Mouse (Mus musculus) kidney, adult 9 months (tissue): ENCODE data around the gene Tfpi.

Experiments used
- DNase-seq: peaks from one replicate; pipeline ENCODE4 v3.0.0; 2022

Gene Tfpi

GRCm38 (mm10) chr2:84476577-84476976, at the start of gene Tfpi:
Gene Tfpi, minus strand, starts transcription at chr2:84476775.
- peak; percentile 9 for DNase-seq

- DNase-seq: no peak
These were observed 49.6 kb upstream of the Tfpi start for GRCm38 (mm10) chr2:84526221-84526620.

DNA sequence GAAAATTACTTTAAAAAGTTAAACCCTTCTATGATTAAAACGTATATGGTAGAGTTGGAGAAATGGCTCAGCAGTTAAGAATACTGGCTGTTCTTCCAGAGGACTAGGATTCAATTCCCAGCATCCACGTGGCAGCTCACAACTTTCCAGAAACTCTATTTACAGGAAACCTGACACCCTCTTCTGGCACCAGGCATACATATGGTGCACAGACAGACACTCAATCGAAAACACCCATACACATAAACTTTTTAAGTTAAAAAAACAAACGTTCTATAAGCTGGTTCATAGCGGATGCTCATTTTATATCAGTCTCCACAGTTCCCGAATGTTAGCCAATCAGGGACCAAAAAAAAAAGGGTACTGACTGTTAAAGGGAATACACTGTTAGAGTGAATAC, 49.2 kb upstream of the Tfpi start:
- DNase-seq: no peak

DNA sequence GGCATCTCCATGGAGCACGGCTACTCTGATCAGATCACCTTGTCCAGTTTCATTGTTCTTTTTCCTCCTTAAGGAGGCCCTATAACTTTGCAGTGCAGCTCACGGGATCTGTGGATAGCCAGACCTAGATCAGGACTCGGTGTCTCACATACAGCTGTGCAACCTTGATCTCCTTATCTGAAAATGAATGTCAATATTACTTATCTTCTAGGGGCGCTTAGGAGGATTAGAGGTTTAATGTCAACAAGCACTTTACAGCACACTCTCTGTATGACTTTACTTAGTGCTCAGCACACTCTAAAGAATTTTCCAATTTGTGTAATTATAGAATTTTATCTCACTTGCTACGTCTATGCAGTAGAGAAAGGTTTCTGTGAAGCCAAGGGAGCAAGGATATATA, 48.5 kb upstream of the Tfpi start:
- DNase-seq: no peak

- DNase-seq: no peak
These were observed 47.4 kb upstream of the Tfpi start for GRCm38 (mm10) chr2:84523994-84524393.

GRCm38 (mm10) chr2:84523103-84523865, 46.7 kb upstream of the Tfpi start:
- no peak for DNase-seq

DNA sequence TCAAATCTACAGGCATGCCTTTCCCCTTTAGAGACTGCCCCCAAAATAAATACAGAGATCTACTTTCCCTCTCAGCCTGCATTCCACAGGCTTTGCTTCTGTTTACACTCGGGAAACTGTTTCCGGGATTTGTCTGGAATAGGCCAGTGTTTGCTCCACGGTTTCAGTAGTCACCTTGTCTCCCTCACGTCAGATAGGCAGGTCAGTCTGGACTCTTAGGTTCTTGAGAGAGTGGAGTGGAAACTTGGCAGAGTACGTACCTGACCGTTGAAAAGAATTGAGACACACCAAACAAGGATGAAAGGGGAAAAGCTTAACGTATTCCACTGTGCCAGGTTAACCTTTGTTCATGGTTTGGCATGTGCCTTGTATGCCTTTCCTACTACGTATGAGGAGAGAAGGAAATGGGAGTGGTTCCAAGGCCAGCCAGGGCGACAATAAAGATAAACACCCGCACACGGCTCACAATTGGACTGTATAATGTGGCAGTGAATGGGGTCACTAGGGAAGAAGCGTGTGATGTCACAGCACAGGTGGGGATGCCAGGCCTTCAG, 43.0 kb upstream of the Tfpi start:
- DNase-seq: peak; percentile 19

DNA sequence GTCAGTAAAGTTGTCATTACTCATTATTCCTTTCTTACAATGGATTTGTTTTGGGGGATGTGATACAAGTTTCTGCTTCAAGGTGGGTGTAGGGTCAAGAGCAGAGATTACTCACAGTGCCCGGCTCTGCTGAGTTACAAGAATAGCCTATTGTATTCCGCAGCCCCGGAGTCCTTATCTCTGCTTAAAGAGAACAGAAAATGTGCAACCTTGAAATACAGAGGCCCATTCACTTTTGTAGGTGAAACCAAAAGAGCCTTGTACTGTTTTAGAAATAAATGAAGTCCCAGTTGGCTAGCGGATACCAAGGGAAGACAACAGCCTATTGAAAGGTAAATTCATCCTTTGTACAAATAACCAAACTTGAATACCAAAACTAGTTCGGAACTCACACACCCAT, 42.2 kb upstream of the Tfpi start:
- DNase-seq: no peak

DNA sequence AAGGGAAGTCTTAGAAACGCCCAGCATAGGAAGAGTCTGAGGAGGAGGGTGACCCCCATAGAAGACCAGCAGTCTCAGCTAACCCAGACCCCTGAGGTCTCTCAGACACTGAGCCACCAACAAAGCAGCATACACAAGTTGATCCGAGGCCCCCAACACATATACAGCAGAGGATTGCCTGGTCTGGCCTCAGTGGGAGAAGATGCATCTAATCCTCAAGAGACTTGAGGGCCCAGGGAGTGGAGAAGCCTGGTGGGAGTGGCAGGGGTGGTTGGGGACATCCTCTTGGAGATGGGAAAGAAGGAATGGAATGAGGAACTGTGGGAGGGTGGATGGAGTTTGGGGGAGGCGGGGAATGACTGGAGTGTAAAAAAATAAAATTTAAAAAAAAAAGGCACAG, 36.7 kb upstream of the Tfpi start:
- DNase-seq: no peak

DNA sequence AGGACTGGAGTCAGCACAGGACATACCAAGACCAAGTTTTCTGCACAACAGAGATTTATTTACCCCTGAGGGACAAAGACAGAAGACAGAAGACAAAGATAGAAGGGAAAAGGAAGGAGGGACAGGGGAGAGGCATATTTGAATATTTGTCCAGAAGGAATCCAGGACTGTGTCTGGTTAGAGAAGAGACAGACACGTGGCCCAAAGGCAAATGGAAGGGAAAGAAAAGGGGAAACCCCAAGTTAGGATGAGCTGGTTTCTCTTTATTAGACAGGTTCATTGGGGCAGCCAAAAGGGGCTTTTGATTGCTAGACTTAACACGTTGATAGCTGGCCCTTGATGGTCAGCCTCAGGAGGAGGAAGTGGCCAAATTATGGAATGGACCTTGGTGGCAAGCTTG, 34.9 kb upstream of the Tfpi start:
- no peak for DNase-seq

- no peak for DNase-seq
These were observed 34.5 kb upstream of the Tfpi start for GRCm38 (mm10) chr2:84511036-84511435.

GRCm38 (mm10) chr2:84504954-84505394, 28.4 kb upstream of the Tfpi start:
- DNase-seq: peak; percentile 37

DNA sequence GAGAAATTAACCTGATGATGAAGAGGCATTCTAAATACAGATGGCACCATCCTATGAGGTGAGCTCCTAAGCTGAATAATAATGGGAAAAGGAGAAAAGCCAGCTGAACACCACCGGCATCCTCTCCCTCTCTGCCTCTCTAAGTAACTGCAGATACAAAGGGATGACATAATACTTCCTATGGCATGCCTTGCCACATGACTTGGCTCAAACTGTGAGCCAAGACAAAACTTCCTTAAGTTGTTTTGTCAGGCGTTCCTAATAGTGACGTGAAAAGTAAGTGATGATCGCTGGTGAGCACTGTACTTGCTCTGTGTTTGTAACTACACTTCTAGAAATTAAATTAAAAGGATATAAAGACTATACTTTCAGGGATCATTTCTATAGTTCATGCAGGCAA, 27.7 kb upstream of the Tfpi start:
- DNase-seq: peak; percentile 6

DNA sequence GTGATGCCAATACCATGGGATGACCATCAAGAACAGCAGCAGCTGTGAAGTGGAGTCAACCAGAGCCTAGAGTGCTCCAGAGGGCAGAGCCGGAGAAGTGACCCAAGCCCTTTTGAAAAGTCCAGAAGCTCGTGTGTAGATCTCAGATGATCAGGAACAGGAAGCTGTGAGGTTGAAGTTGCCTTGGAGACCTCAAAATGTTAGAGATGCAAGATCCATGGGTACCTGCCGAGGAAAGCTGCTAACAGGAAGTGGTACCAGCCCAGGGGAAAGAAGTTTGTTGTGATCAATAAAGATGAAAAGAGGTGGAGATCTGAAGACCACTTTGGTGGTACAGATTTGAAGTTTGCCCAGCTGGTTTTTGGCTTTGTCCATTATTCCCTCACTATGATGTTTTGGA, 22.3 kb upstream of the Tfpi start:
- DNase-seq: no peak

DNA sequence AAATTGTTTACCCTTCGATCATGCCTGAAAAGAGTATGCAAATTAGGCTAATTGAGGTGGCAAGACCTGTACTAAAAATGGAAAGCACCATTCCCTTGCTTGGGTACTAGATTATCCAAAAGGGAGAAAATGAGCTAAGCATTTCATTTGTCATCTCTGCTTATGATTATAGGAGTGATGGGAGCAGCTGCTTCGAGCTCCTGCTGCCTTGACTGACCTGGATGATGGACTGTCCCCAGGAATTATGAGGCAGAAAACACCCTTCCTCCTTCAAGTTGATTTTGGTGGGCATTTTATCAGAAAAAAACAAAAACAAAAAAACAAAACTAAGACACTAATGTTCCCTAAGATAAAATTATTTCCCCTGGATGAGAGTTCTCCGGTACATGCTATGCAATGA, 18.5 kb upstream of the Tfpi start:
- no peak for DNase-seq

DNA sequence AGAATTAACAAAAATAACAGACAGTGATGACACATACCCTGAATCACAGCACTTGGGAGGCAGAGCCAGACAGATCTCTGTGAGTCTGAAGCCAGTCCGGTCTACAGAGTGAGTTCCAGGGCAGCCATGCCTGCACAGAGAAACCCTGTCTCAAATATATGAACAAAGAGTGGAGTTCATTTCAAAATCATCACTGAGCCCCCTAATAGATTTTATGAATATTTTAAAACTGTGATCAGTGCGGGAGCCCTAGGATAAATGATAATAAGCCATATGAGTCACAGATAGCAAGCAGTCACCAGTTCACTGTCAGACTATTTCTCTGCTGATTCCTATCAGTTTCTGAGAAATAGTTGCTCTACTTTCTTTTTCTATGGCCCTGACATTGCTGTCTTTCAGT, 17.1 kb upstream of the Tfpi start:
- DNase-seq: no peak

DNA sequence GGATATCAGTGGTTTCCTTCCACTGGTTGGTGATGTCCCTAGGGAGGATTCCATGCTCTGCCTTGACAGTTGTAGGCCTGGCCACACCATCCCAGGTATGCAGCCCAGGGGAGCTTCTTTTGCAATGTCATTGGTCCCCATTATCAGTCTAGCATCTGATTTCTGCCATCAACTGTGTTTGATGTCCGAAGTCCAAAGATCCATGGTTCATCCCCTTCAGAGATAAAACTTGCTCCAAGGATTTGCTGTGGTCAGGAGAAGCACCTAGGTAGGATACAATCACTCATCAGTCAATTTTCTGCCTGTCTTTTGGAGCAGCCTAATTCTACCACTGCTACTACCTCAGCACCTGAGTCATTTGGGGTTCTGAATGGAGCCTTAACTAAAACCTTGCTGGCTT, 15.1 kb upstream of the Tfpi start:
- no peak for DNase-seq

DNA sequence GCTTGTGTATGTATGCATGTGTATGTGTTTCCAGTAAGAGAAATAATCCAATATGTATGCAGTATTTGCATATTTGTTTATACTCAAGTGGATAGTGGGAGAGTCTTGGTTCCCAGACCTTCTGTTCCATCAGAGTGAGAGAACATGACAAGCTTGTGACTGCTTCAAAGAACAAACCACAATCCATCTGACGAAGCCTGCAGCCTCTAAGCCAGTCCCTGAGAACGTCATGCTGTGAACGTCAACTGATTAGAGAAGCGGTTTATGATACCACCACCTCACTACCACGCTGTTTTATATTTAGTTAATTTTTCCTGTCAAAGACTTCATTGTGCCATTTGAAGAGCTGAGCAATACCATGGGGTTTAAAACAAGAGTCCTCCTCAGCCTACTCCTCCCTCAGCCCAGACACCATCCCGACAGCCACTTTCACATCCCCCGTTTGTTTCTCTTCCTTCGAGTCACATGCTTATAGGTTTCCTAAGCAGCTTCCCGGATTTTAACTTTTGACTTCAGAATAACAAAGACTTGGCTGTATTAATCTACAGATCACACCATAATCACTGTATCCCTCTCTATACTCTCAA, 11.2 kb upstream of the Tfpi start:
- DNase-seq: no peak

DNA sequence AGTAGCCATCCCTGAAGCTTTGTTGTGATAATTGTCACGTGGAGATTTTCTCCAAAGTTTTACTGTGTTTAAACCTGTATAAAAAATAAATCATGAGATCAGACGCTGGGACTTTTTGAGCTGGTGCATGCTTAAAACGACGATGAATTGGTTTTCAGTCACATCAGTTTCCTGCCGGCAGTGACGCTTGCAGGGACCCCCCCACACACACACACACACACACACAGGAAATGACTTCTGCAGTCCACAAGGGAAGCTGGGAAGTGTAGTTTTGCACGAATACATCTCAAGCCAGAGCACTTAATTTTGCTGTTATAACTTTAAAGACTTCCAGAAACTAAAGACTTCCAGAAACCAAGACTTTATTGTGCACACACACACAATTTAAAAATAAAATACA, 5.3 kb upstream of the Tfpi start:
- peak; percentile 36 for DNase-seq

DNA sequence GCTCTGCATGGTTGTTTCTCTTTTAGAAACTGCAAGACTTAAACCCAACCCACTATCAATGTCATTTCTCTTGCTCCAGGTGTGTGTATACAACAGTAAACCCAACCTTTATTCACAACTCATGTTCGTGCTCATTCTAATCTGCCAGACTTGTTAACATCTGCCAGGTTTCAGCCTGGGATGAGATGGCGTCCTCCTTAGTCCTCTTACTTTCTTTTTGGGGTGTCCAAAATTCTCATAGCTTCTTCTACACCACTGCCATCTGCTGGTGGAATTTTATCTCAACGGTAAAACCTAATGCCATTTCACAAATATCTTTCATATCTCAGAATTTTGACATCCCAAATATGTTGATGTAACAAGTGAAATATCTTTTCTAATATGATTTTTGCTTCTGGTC, 2.5 kb upstream of the Tfpi start:
- peak; percentile 67 for DNase-seq

DNA sequence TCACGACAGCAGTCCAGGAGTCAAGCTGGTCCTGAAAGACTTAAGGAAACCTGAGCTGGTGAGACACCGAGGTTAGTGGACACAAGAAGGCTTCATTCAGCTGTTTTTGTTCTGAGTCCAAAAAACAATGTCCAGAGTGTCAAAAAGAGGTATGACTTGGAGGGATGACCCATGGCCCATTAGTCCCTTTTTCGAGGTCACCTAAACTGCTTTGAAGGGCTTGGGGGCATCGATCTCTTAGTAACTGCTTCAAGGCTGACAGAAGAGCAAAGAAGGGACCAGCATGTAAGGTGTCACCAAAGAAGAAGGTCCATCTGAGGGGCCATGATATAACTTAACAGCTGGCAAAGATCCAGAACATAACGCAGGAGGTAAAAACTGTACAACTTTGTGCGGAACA, 1.2 kb upstream of the Tfpi start:
- DNase-seq: no peak

DNA sequence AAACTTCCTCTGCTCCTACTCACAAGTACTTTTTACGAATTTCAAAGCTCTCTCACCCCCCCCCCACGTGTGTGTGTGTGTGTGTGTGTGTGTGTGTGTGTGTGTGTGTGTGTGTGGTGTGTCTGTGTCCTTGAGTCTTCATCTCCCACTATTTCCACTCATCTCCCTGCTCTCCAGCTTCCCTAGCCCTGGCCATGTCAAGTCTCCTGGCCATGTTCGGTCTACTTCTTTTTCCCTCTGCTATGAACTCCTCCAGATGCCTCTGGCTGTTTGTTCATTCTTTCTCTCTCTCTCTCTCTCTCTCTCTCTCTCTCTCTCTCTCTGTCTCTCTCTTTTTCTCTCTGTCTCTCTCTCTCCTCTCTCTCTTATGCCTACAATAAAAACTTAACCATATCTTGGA, 444 bp downstream of the Tfpi start:
- no peak for DNase-seq

- DNase-seq: no peak
These were observed 974 bp downstream of the Tfpi start for GRCm38 (mm10) chr2:84475601-84476000.

- DNase-seq: no peak
These were observed 1.9 kb downstream of the Tfpi start for GRCm38 (mm10) chr2:84474651-84475050.
